Mouse (Mus musculus): ENCODE results near the gene H2al2a. TPM values are rescaled to one million over a fixed set of nuclear protein-coding genes. Genes with fewer than 3 reads are reported as not detected.
"Not testable (repeated sequence)": the region's sequence is repeated elsewhere in the genome, so short reads cannot be mapped to it uniquely, and the experiment has no call there.

Gene H2al2a
- polyA plus RNA-seq, 1 experiment from 2014 or later = not detected

DNA sequence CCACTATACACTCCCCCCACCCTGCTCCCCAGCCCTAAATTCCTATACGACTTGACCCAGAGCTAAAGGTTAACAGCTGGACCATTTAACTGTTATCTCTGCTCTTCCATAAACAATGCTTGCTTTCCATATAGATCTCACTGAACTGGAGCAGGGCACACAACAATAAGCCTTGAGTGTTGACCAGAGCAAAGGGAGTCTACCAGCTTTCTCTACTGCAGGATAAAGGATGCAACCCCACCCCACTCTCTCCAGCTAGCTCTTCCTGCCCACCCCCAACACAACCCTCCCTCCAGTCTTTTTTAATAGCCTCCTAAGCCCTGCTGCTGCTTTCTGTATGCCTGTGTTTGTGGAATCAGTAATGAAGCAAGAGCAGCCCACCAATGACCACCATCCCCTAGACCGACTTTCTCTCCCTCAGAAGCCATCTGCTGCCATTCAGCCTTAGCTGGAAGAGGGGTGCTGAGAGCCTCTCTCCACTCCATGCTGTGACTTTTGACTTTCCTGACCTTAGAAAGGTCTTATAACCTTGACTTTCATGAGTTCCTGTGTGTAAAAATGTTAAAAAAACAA, 22.8 kb downstream of the H2al2a start:
- H3K27ac ChIP-seq (ENCODE audit: low read depth, low read length) = no peak overlapping the region
- H3K9me3 ChIP-seq (ENCODE audit: control insufficient read depth, low read length) = no peaks in the 10 kb centered on the region
- H3K4me3 ChIP-seq (ENCODE audit: low read depth, low read length) = no peak overlapping the region
- WGBS = 40% methylated on average over 2 of the region's 2 CpGs
- no peaks in the 10 kb centered on the region for H3K27me3 ChIP-seq (ENCODE audit: control insufficient read depth, insufficient read depth, low read length)
- no peaks in the 10 kb centered on the region for H3K4me1 ChIP-seq (ENCODE audit: control insufficient read depth, insufficient read depth, low read length)
- H3K36me3 ChIP-seq (ENCODE audit: control insufficient read depth, insufficient read depth, low read length) = no peaks in the 10 kb centered on the region
- no peak for ATAC-seq (ENCODE audit: insufficient read depth, low FRiP score, low TSS enrichment)
- no peak for DNase-seq (ENCODE audit: low spot score)
- H3K4me2 ChIP-seq (ENCODE audit: low read depth) = no peak overlapping the region
- H3K9ac ChIP-seq (ENCODE audit: low read length) = no peak overlapping the region

DNA sequence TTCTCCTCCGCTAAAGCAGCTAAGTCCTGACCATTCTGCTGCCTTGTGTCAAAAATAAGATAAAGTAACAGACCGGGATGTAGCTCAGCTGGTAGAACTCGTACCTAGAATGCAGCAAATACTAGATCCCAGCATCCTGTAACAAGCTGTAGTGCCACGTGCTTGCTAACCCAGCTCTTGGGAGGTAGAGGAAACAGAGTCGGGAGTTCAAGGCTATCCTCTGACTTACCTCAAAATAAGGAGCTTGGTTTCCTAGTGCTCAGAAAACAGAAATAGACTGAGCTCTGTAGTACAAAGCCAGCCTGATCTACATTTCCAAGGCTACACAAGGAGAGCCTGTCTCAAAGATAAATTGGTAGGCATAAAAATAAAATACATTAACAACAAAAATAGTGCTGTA, 23.5 kb downstream of the H2al2a start:
- no peaks in the 10 kb centered on the region for H3K4me1 ChIP-seq (ENCODE audit: control insufficient read depth, insufficient read depth, low read length)
- H3K4me2 ChIP-seq (ENCODE audit: low read depth) = no peak overlapping the region
- DNase-seq (ENCODE audit: low spot score) (no peak), ATAC-seq (ENCODE audit: insufficient read depth, low FRiP score, low TSS enrichment) (no peak)
- no peaks in the 10 kb centered on the region for H3K36me3 ChIP-seq (ENCODE audit: control insufficient read depth, insufficient read depth, low read length)
- no peaks in the 10 kb centered on the region for H3K9me3 ChIP-seq (ENCODE audit: control insufficient read depth, low read length)
- WGBS = 91% methylated on average over 5 of the region's 5 CpGs
- no peak overlapping the region for H3K4me3 ChIP-seq (ENCODE audit: low read depth, low read length)
- no peak overlapping the region for H3K27ac ChIP-seq (ENCODE audit: low read depth, low read length)
- H3K9ac ChIP-seq (ENCODE audit: low read length) = no peak overlapping the region
- H3K27me3 ChIP-seq (ENCODE audit: control insufficient read depth, insufficient read depth, low read length) = no peaks in the 10 kb centered on the region

DNA sequence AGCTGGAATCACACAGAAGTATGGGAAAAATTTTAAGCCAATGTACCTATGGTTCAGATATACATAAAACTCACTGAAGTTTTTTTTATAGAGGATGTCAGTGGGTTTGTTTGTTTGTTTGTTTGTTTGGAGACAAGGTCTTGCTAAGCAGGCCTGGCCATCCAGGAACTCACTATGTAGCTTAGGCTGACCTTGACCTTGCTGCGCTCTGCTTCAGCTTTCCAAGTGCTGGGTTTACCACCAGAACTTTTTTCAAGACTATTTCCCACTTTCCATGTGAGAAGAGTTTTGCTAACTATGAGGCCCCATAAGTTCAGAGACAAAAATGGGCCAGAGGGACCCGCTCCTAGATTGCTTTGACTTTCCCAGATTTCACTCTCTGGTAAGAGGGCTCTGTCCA, 23.9 kb downstream of the H2al2a start:
- H3K4me2 ChIP-seq (ENCODE audit: low read depth) = no peak overlapping the region
- H3K9me3 ChIP-seq (ENCODE audit: control insufficient read depth, low read length) = no peaks in the 10 kb centered on the region
- 91% methylated on average over 2 of the region's 2 CpGs for WGBS
- H3K4me1 ChIP-seq (ENCODE audit: control insufficient read depth, insufficient read depth, low read length) = no peaks in the 10 kb centered on the region
- no peak overlapping the region for H3K9ac ChIP-seq (ENCODE audit: low read length)
- DNase-seq (ENCODE audit: low spot score) (no peak), ATAC-seq (ENCODE audit: insufficient read depth, low FRiP score, low TSS enrichment) (no peak)
- H3K4me3 ChIP-seq (ENCODE audit: low read depth, low read length) = no peak overlapping the region
- H3K36me3 ChIP-seq (ENCODE audit: control insufficient read depth, insufficient read depth, low read length) = no peaks in the 10 kb centered on the region
- no peak overlapping the region for H3K27ac ChIP-seq (ENCODE audit: low read depth, low read length)
- no peaks in the 10 kb centered on the region for H3K27me3 ChIP-seq (ENCODE audit: control insufficient read depth, insufficient read depth, low read length)

DNA sequence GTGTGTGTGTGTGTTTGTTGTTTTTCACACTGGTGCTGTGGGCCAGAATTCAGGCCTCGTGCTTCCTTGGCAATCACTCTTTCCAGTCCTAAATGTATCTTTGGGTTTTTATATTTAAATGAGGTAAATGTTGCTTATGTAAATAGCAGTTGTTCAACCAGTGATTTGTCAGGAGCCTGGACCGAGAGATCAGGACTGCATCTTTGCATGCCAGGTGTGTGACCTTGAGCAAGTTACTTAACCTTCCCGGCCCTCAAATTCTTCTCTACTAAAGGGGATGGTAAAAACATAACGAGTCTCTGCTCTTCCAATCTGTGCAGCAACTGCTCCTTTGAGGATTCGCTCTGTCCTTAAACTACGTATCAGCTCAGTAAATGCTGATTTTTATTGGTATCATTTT, 25.4 kb downstream of the H2al2a start:
- 64% methylated on average over 6 of the region's 6 CpGs for WGBS
- no peaks in the 10 kb centered on the region for H3K9me3 ChIP-seq (ENCODE audit: control insufficient read depth, low read length)
- no peak overlapping the region for H3K27ac ChIP-seq (ENCODE audit: low read depth, low read length)
- ATAC-seq (ENCODE audit: insufficient read depth, low FRiP score, low TSS enrichment) (no peak), DNase-seq (ENCODE audit: low spot score) (no peak)
- H3K4me2 ChIP-seq (ENCODE audit: low read depth) = no peak overlapping the region
- no peaks in the 10 kb centered on the region for H3K27me3 ChIP-seq (ENCODE audit: control insufficient read depth, insufficient read depth, low read length)
- no peak overlapping the region for H3K4me3 ChIP-seq (ENCODE audit: low read depth, low read length)
- H3K36me3 ChIP-seq (ENCODE audit: control insufficient read depth, insufficient read depth, low read length) = no peaks in the 10 kb centered on the region
- H3K9ac ChIP-seq (ENCODE audit: low read length) = no peak overlapping the region
- H3K4me1 ChIP-seq (ENCODE audit: control insufficient read depth, insufficient read depth, low read length) = no peaks in the 10 kb centered on the region

DNA sequence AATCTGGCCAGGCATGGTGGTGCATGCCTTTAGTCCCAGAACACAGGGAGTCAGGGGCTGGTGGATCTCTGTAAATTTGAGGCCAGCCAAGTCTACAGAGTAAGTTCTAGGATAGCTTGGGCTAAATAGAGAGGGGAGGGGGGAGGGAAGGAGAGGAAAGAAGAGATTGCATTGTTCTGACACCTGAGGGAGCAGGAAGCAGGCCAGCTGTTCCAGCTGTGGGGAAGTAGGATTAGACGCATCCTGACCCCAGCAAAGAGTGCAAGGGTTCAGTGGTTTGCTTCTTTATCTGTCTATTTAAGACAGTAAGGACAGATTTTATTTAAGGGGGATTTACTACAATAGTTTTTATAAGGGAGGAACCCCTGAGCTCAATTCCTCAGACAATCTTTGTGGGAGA, 26.1 kb downstream of the H2al2a start:
- no peak; the same call in 1 of the 2 replicates for ATAC-seq (ENCODE audit: insufficient read depth, low FRiP score, low TSS enrichment)
- no peak overlapping the region for H3K4me2 ChIP-seq (ENCODE audit: low read depth)

DNA sequence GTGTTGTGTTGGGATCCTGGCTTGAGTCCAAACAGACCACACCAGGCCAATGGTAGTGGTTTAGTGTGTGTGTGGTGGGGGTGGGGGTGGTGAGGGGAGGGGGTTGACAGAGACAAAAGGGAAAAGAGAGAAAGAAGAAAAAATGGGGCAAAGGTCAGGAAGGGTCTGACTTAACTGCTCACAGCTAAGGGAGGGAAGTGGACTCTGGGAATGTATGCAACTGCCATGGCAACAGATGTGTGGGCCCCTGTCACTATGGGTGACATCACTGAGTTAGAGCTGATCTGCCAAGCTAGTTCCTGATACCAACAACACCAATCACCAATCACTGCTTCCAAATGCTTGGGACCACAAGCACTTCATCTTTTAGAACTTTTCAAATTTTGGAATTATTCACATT, 26.6 kb downstream of the H2al2a start:
- Histone ChIP-seq H3K36me3 (ENCODE audit: control insufficient read depth, insufficient read depth, low read length) (no peaks in the 10 kb centered on the region), H3K9me3 (ENCODE audit: control insufficient read depth, low read length) (no peaks in the 10 kb centered on the region), H3K9ac (ENCODE audit: low read length) (no peak overlapping the region), H3K27me3 (ENCODE audit: control insufficient read depth, insufficient read depth, low read length) (no peaks in the 10 kb centered on the region), H3K4me3 (ENCODE audit: low read depth, low read length) (no peak overlapping the region), H3K4me1 (ENCODE audit: control insufficient read depth, insufficient read depth, low read length) (no peaks in the 10 kb centered on the region), H3K4me2 (ENCODE audit: low read depth) (no peak overlapping the region), H3K27ac (ENCODE audit: low read depth, low read length) (no peak overlapping the region)
- ATAC-seq (ENCODE audit: insufficient read depth, low FRiP score, low TSS enrichment) (peak; percentile 55; the same call in 1 of the 2 replicates), DNase-seq (ENCODE audit: low spot score) (no peak)

More for the DNA sequence above, 26.1 kb downstream of the H2al2a start:
- Histone ChIP-seq H3K27ac (ENCODE audit: low read depth, low read length) (no peak overlapping the region), H3K9me3 (ENCODE audit: control insufficient read depth, low read length) (no peaks in the 10 kb centered on the region), H3K9ac (ENCODE audit: low read length) (no peak overlapping the region), H3K4me1 (ENCODE audit: control insufficient read depth, insufficient read depth, low read length) (no peaks in the 10 kb centered on the region), H3K36me3 (ENCODE audit: control insufficient read depth, insufficient read depth, low read length) (no peaks in the 10 kb centered on the region), H3K4me3 (ENCODE audit: low read depth, low read length) (no peak overlapping the region), H3K27me3 (ENCODE audit: control insufficient read depth, insufficient read depth, low read length) (no peaks in the 10 kb centered on the region)
- no peak for DNase-seq (ENCODE audit: low spot score)
- 18% methylated on average over 1 of the region's 1 CpGs for WGBS

DNA sequence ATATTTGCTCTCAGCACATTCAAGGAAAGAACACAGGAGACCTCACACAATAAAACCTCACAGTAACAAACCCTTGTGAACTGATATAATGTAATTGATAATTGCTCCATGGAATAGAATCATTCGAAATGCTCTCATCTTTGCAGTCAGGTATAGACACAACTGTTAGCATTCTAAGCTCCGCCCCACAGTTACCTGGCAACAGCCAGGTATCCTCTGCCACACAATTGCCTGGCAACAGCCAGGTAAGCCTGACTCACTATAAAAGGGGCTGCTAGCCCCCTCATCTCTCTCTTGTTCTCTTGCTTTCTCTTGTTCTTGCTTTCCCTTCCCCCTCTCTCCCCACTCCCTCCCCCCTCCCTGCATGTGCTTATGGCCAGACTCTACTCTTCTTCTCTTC, 28.2 kb downstream of the H2al2a start:
- H3K27ac ChIP-seq (ENCODE audit: low read depth, low read length) = no peak overlapping the region
- H3K27me3 ChIP-seq (ENCODE audit: control insufficient read depth, insufficient read depth, low read length) = no peaks in the 10 kb centered on the region
- no peaks in the 10 kb centered on the region for H3K4me1 ChIP-seq (ENCODE audit: control insufficient read depth, insufficient read depth, low read length)
- H3K4me2 ChIP-seq (ENCODE audit: low read depth) = no peak overlapping the region
- 88% methylated on average over 2 of the region's 2 CpGs for WGBS
- H3K9me3 ChIP-seq (ENCODE audit: control insufficient read depth, low read length) = no peaks in the 10 kb centered on the region
- no peak overlapping the region for H3K4me3 ChIP-seq (ENCODE audit: low read depth, low read length)
- ATAC-seq (ENCODE audit: insufficient read depth, low FRiP score, low TSS enrichment) (no peak), DNase-seq (ENCODE audit: low spot score) (no peak)
- H3K36me3 ChIP-seq (ENCODE audit: control insufficient read depth, insufficient read depth, low read length) = no peaks in the 10 kb centered on the region
- H3K9ac ChIP-seq (ENCODE audit: low read length) = no peak overlapping the region

DNA sequence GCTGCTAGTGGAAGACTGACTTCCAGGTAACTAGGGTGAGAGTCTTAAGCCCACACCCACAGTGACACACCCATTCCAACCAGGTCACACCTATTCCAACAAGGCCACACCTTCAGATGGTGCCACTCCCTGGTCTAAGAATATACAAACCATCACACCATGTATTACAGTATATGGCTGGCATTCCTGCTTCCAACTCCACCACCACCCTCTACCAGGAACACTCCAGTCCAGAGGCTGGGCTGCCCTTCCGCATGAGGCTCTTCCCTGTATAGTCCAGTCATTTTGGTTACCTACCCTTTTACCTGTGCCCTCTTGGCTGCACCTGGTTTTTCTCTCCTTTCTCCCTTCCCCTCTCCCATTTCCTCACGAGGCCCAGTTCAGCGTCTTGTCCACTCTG, 28.7 kb downstream of the H2al2a start:
- H3K36me3 ChIP-seq (ENCODE audit: control insufficient read depth, insufficient read depth, low read length); H3K27me3 ChIP-seq (ENCODE audit: control insufficient read depth, insufficient read depth, low read length); DNase-seq (ENCODE audit: low spot score); H3K4me1 ChIP-seq (ENCODE audit: control insufficient read depth, insufficient read depth, low read length); H3K9ac ChIP-seq (ENCODE audit: low read length); ATAC-seq (ENCODE audit: insufficient read depth, low FRiP score, low TSS enrichment); H3K4me3 ChIP-seq (ENCODE audit: low read depth, low read length); H3K9me3 ChIP-seq (ENCODE audit: control insufficient read depth, low read length); H3K4me2 ChIP-seq (ENCODE audit: low read depth); H3K27ac ChIP-seq (ENCODE audit: low read depth, low read length): not testable (repeated sequence)
- 82% methylated on average over 3 of the region's 3 CpGs for WGBS

DNA sequence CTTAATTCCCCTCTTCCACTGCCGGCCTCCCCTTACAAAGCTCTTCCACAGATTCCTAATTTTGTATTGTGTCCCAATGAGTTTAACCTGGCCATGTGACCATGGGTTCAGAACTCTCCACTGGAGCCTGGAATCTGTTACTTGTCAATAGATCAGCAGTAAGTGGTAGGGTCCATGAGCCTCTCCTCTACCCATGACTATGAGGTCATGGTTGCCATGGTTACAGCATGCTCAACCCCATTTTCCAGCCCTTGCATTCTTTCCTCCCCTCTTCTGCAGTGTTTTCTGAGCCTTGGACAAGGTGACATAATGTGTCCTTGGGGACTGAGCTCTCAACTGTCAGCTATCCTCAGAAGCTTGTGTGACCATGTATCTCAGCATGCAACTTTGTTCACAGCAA, 37.3 kb downstream of the H2al2a start:
- no peak for DNase-seq (ENCODE audit: low spot score)
- Histone ChIP-seq H3K27me3 (ENCODE audit: control insufficient read depth, insufficient read depth, low read length) (no peaks in the 10 kb centered on the region), H3K36me3 (ENCODE audit: control insufficient read depth, insufficient read depth, low read length) (no peaks in the 10 kb centered on the region), H3K4me2 (ENCODE audit: low read depth) (no peak overlapping the region), H3K9me3 (ENCODE audit: control insufficient read depth, low read length) (no peaks in the 10 kb centered on the region), H3K4me1 (ENCODE audit: control insufficient read depth, insufficient read depth, low read length) (no peaks in the 10 kb centered on the region), H3K9ac (ENCODE audit: low read length) (no peak overlapping the region), H3K4me3 (ENCODE audit: low read depth, low read length) (no peak overlapping the region), H3K27ac (ENCODE audit: low read depth, low read length) (no peak overlapping the region)
- ATAC-seq (ENCODE audit: insufficient read depth, low FRiP score, low TSS enrichment) = no peak
- 88% methylated on average over 1 of the region's 1 CpGs for WGBS
